Mouse (Mus musculus): Measurements from ENCODE around the gene Sugct.

GRCm38 (mm10) chr13:16838409-16838808 is 856.9 kb downstream of the Sugct start:
- TF ChIP-seq POLR2A (IDR thresholded peaks at IDR 0.05; ENCODE audit: borderline replicate concordance, control insufficient read depth, low read depth, low read length) (no peak), CTCF (IDR thresholded peaks at IDR 0.05; ENCODE audit: control insufficient read depth, insufficient read depth, low read length) (no peak)
